21 mouse cellular contexts compared by ENCODE assay signal in genomic region chr3:153826616-153827015, GRCm38 (mm10). TPM values are rescaled to one million over a fixed set of nuclear protein-coding genes. Genes with fewer than 3 reads are reported as not detected.
"Had no signal": no experiment of that assay in that cellular context is flagged by ENCODE, and none has a peak within 500 bp of the region (broad histone marks: within the 10 kb centered on the region; RNA-seq: fewer than 3 reads in every experiment).

No protein-coding gene starts in this region.

- H3K27me3 ChIP-seq: limb, embryonic 12.5 days; liver, embryonic 15.5 days; midbrain, embryonic 12.5 days; neural tube, embryonic 13.5 days had no signal

- ATAC-seq: midbrain, embryonic 16.5 days had no signal

- H3K4me3 ChIP-seq: limb, embryonic 12.5 days; liver, embryonic 15.5 days; midbrain, embryonic 12.5 days; neural tube, embryonic 13.5 days had no signal

- H3K4me2 ChIP-seq: limb, embryonic 12.5 days; liver, embryonic 15.5 days; lung, embryonic 14.5 days; midbrain, embryonic 12.5 days; neural tube, embryonic 13.5 days had no signal

- H3K9ac ChIP-seq: limb, embryonic 12.5 days; liver, embryonic 15.5 days; lung, embryonic 14.5 days; midbrain, embryonic 12.5 days; neural tube, embryonic 13.5 days had no signal

- H3K4me1 ChIP-seq: limb, embryonic 12.5 days had no signal

- H3K9me3 ChIP-seq: limb, embryonic 12.5 days; liver, embryonic 15.5 days; midbrain, embryonic 12.5 days; neural tube, embryonic 13.5 days had no signal

- H3K36me3 ChIP-seq: limb, embryonic 12.5 days; liver, embryonic 15.5 days; midbrain, embryonic 12.5 days; neural tube, embryonic 13.5 days had no signal

- H3K27ac ChIP-seq: kidney, postnatal 0 days; limb, embryonic 12.5 days; liver, embryonic 15.5 days; midbrain, embryonic 12.5 days; neural tube, embryonic 13.5 days had no signal

- DNase-seq: kidney, adult 11 months; layer of hippocampus, adult 9-11 months; layer of hippocampus, postnatal 36 days; liver; lung, embryonic 14.5 days; lung, postnatal 10 days; lung, postnatal 4 days; retina, postnatal 1 day; right cerebral cortex, postnatal 4 days; spleen, adult 18-20 months; thymus, adult 18-20 months; thymus, postnatal 14 days had no signal

RNA-seq across cellular contexts. Expression of gene Asb17, which starts 17.4 kb away (rescaled TPM):
- total RNA-seq: layer of hippocampus, adult 18-20 months; layer of hippocampus, postnatal 36 days; left cerebral cortex, adult 8-10 months; left cerebral cortex, postnatal 36 days had no signal
- polyA plus RNA-seq: kidney, postnatal 0 days had no signal
